Mouse (Mus musculus) kidney, adult 18-20 months (tissue): ENCODE measurements around the gene Nup85.
A peak's percentile ranks its signal among the peaks of the same experiment; 100 is the strongest.

Source experiments
- DNase-seq: peaks from one replicate; pipeline ENCODE4 v3.0.0; 2021

Nup85 gene

GRCm38 (mm10) chr11:115614346-115615107 lies 50.3 kb downstream of the Nup85 start:
- DNase-seq: no peak

GRCm38 (mm10) chr11:115615108-115615825 lies 51.0 kb downstream of the Nup85 start:
- peak; percentile 43 for DNase-seq

GRCm38 (mm10) chr11:115615875-115616274 lies 51.6 kb downstream of the Nup85 start:
- DNase-seq: peak; percentile 51

GRCm38 (mm10) chr11:115616371-115616770 lies 52.1 kb downstream of the Nup85 start:
- DNase-seq: no peak

- peak; percentile 65 for DNase-seq
These were observed 52.7 kb downstream of the Nup85 start for GRCm38 (mm10) chr11:115616893-115617292.

- peak; percentile 44 for DNase-seq
These were observed 53.8 kb downstream of the Nup85 start for GRCm38 (mm10) chr11:115618001-115618400.

- DNase-seq: peak; percentile 32
These were observed 54.7 kb downstream of the Nup85 start for GRCm38 (mm10) chr11:115618732-115619516.

- no peak for DNase-seq
These were observed 55.7 kb downstream of the Nup85 start for GRCm38 (mm10) chr11:115619949-115620348.

- peak; percentile 36 for DNase-seq
These were observed 59.3 kb downstream of the Nup85 start for GRCm38 (mm10) chr11:115623487-115624070.

- peak; percentile 77 for DNase-seq
These were observed 61.6 kb downstream of the Nup85 start for GRCm38 (mm10) chr11:115625877-115626276.

- DNase-seq: peak; percentile 18
These were observed 62.8 kb downstream of the Nup85 start for GRCm38 (mm10) chr11:115626824-115627616.

GRCm38 (mm10) chr11:115627705-115628464 lies 63.7 kb downstream of the Nup85 start, which contains the start of gene Slc25a19:
TSS of gene Slc25a19 (minus strand) at chr11:115628295.
- peak; percentile 99 for DNase-seq

- no peak for DNase-seq
These were observed 64.3 kb downstream of the Nup85 start for GRCm38 (mm10) chr11:115628465-115629101.

- no peak for DNase-seq
These were observed 65.7 kb downstream of the Nup85 start for GRCm38 (mm10) chr11:115629734-115630531.

- no peak for DNase-seq
These were observed 66.6 kb downstream of the Nup85 start for GRCm38 (mm10) chr11:115630532-115631504.

- peak; percentile 66 for DNase-seq
These were observed 67.3 kb downstream of the Nup85 start for GRCm38 (mm10) chr11:115631505-115631890.

GRCm38 (mm10) chr11:115632247-115632646 lies 68.0 kb downstream of the Nup85 start:
- DNase-seq: no peak

- no peak for DNase-seq
These were observed 68.6 kb downstream of the Nup85 start for GRCm38 (mm10) chr11:115632862-115633261.
